Mouse (Mus musculus) forebrain, embryonic 16.5 days (tissue): ENCODE results near the gene Haus8. TPM values are rescaled to one million over a fixed set of nuclear protein-coding genes. Genes with fewer than 3 reads are reported as not detected.
"Not testable (repeated sequence)": the region's sequence is repeated elsewhere in the genome, so short reads cannot be mapped to it uniquely, and the experiment has no call there.

Source experiments
- ATAC-seq: fragments of 200-750 bp; cut with Nextera tagmentation; 2 replicates; pipeline ENCODE4 v1.8.0; 2017; ENCODE audit warnings: mild to moderate bottlenecking, moderate library complexity
- H3K27ac ChIP-seq: fragments of 300-500 bp; sonication (generic); 2 replicates; pipeline ENCODE4 v1.5.1; 2014; ENCODE audit warnings: low read length, control low read depth
- H3K27me3 ChIP-seq: fragments of 300-500 bp; sonication (generic); replicated peaks from 2 replicates; pipeline ENCODE4 v1.6.1; 2014; ENCODE audit warnings: low read length; ENCODE audit not compliant: control insufficient read depth, insufficient read depth
- H3K36me3 ChIP-seq: fragments of 300-500 bp; sonication (generic); 2 replicates; pipeline ENCODE4 v1.6.1; 2014; ENCODE audit not compliant: control insufficient read depth, insufficient read depth
- H3K4me1 ChIP-seq: fragments of 300-500 bp; sonication (generic); replicated peaks from 2 replicates; pipeline ENCODE4 v1.6.1; 2014; ENCODE audit warnings: low read length; ENCODE audit not compliant: control insufficient read depth, insufficient read depth
- H3K4me2 ChIP-seq: fragments of 300-500 bp; sonication (generic); 2 replicates; pipeline ENCODE4 v1.6.1; 2014; ENCODE audit warnings: mild to moderate bottlenecking, low read length, control low read depth
- H3K4me3 ChIP-seq: fragments of 300-500 bp; sonication (generic); replicated peaks from 2 replicates; pipeline ENCODE4 v1.5.1; 2014; ENCODE audit warnings: mild to moderate bottlenecking, low read length, control low read depth
- H3K9ac ChIP-seq: fragments of 300-500 bp; sonication (generic); replicated peaks from 2 replicates; pipeline ENCODE4 v1.6.1; 2014; ENCODE audit warnings: low read depth, low read length, control low read depth
- H3K9me3 ChIP-seq: fragments of 300-500 bp; sonication (generic); 2 replicates; pipeline ENCODE4 v1.6.1; 2016; ENCODE audit warnings: low read length; ENCODE audit not compliant: control insufficient read depth
- WGBS: fragments of 180-500 bp; shearing (Covaris S2); extraction: QIAGEN DNeasy Blood & Tissue Kit; methylation state at CpG from one replicate; pipeline ENCODE4 v1.1.7; 2014; 5-methylcytosine and 5-hydroxymethylcytosine counted together
- polyA plus RNA-seq: library from polyadenylated mRNA; unstranded; fragments of >200 nt; fragmentation: Nextera tagmentation; extraction: Ambion mirVana; gene quantifications from 2 replicates; pipeline ENCODE4 v1.2.1, GENCODE M21; 2015

The Haus8 gene
- polyA plus RNA-seq, 1 experiment from 2014 or later, result 56.0 TPM

- H3K27me3 ChIP-seq, result no peaks in the 10 kb centered on the region
- no peak for ATAC-seq
- peak overlapping the region; percentile 76 for H3K9ac ChIP-seq
- H3K27ac ChIP-seq, result peak overlapping the region; percentile 69
- H3K9me3 ChIP-seq, result no peaks in the 10 kb centered on the region
- peak overlapping the region; percentile 76 for H3K4me3 ChIP-seq
- WGBS, result under 1% methylated on average over 14 of the region's 14 CpGs
- peaks cover 2% of the 10 kb centered on the region for H3K36me3 ChIP-seq
- H3K4me1 ChIP-seq, result peaks cover 22% of the 10 kb centered on the region
- peak overlapping the region; percentile 74 for H3K4me2 ChIP-seq
Observed at GRCm38 (mm10) chr8:71273151-71273510, 397 bp upstream of the Haus8 start.

- peak overlapping the region; percentile 76 for H3K4me3 ChIP-seq
- peak overlapping the region; percentile 63 for H3K4me2 ChIP-seq
- H3K9me3 ChIP-seq, result no peaks in the 10 kb centered on the region
- H3K27me3 ChIP-seq, result no peaks in the 10 kb centered on the region
- no peak overlapping the region; the same call in 1 of the 2 replicates for H3K27ac ChIP-seq
- H3K4me1 ChIP-seq, result peaks cover 22% of the 10 kb centered on the region
- peak overlapping the region; percentile 60 for H3K9ac ChIP-seq
- WGBS, result 22% methylated on average over 5 of the region's 5 CpGs
- peaks cover 2% of the 10 kb centered on the region for H3K36me3 ChIP-seq
- ATAC-seq, result peak; percentile 0; the same call in 1 of the 2 replicates
Observed at GRCm38 (mm10) chr8:71271630-71272029, 1.1 kb downstream of the Haus8 start.

DNA sequence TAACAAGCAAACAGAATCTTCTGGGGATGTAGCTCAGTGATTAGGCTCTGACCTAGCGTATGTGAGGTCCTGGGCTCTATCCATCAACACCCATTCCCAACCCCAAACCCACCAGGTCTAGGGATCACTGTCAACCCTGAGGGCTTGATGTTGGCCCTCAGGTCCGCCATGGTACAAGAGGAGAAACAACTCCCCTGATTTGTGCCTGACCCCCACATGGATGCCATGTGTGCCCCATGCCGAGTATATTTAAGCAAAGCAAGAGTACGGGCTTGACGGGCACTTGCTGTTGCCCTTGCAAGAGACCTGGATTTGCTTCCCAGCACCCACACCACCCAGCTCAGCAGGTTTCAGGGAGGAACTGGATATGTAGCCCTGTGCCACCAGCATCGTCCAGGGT, 4.4 kb downstream of the Haus8 start:
- 99% methylated on average over 6 of the region's 6 CpGs for WGBS

DNA sequence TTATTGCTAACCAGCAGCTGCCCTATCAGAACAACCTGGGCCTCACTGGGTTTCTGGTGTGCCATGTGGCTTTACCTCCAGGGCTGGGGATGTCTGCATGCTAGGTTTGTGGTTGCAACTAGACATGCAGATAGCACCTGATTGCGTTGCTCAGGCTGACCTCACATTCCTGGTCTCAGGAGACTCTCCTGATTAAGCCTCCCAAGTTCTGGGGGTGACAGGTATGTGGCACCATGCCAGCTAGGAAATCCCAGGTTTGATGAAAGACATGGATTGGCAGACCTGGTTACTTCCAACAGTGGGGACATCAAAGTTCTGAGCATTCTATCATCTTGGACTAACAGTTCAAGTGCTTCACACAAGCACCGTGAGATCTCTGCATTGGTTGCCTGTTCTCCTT, 5.0 kb downstream of the Haus8 start:
- H3K4me3 ChIP-seq, result no peak overlapping the region
- H3K9ac ChIP-seq, result no peak overlapping the region
- no peak overlapping the region for H3K4me2 ChIP-seq
- no peak for ATAC-seq
- H3K9me3 ChIP-seq, result no peaks in the 10 kb centered on the region
- peaks cover 5% of the 10 kb centered on the region for H3K4me1 ChIP-seq
- H3K27me3 ChIP-seq, result no peaks in the 10 kb centered on the region
- no peak overlapping the region for H3K27ac ChIP-seq
- peaks cover 4% of the 10 kb centered on the region; the same call in 1 of the 2 replicates for H3K36me3 ChIP-seq
- WGBS, result 99% methylated on average over 2 of the region's 2 CpGs

More for the DNA sequence above, 4.4 kb downstream of the Haus8 start:
- H3K27me3 ChIP-seq, ATAC-seq, H3K4me1 ChIP-seq, H3K36me3 ChIP-seq, H3K4me2 ChIP-seq, H3K9ac ChIP-seq, H3K27ac ChIP-seq, H3K4me3 ChIP-seq, H3K9me3 ChIP-seq: not testable (repeated sequence)

GRCm38 (mm10) chr8:71261234-71261633, 11.5 kb downstream of the Haus8 start:
- H3K27ac ChIP-seq, result no peak overlapping the region
- no peak overlapping the region for H3K4me2 ChIP-seq
- H3K36me3 ChIP-seq, result peaks cover 14% of the 10 kb centered on the region
- H3K4me3 ChIP-seq, result no peak overlapping the region
- H3K4me1 ChIP-seq, result no peaks in the 10 kb centered on the region
- no peaks in the 10 kb centered on the region for H3K9me3 ChIP-seq
- H3K27me3 ChIP-seq, result no peaks in the 10 kb centered on the region
- no peak for ATAC-seq
- H3K9ac ChIP-seq, result no peak overlapping the region

- no peak overlapping the region for H3K4me3 ChIP-seq
- no peak overlapping the region for H3K27ac ChIP-seq
- no peak for ATAC-seq
- peaks cover 11% of the 10 kb centered on the region; the same call in 1 of the 2 replicates for H3K36me3 ChIP-seq
- H3K4me1 ChIP-seq, result no peaks in the 10 kb centered on the region
- no peak overlapping the region for H3K4me2 ChIP-seq
- H3K27me3 ChIP-seq, result no peaks in the 10 kb centered on the region
- H3K9ac ChIP-seq, result no peak overlapping the region
- WGBS, result 93% methylated on average over 3 of the region's 3 CpGs
- no peaks in the 10 kb centered on the region for H3K9me3 ChIP-seq
Observed at GRCm38 (mm10) chr8:71256545-71257232, 16.0 kb downstream of the Haus8 start.

DNA sequence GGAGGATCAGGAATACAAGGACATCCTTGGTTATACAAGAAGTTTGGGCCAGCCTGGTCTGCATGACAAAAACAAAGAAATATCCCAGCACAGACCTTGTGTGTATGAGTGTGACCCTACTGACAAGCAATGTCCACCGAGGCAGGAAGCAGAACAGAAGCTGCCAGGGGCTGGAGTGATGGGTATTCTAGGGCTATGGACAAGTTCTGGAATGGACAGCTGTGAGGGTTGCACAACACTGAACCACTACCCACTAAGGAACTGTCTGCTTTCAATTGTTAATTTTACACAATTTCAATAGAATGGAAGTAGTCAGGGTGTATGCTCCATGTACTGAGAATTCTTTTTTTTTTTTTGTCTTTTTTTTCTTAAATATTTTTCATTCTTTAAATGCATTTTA, 24.5 kb downstream of the Haus8 start:
- Histone ChIP-seq H3K27ac (no peak overlapping the region), H3K4me3 (no peak overlapping the region), H3K27me3 (no peaks in the 10 kb centered on the region), H3K9me3 (no peaks in the 10 kb centered on the region), H3K36me3 (peaks cover 5% of the 10 kb centered on the region; the same call in 1 of the 2 replicates), H3K9ac (no peak overlapping the region), H3K4me1 (no peaks in the 10 kb centered on the region), H3K4me2 (no peak overlapping the region)
- ATAC-seq, result no peak
- 100% methylated on average over 1 of the region's 1 CpGs for WGBS

GRCm38 (mm10) chr8:71242757-71243156, 30.0 kb downstream of the Haus8 start:
- Histone ChIP-seq H3K4me3 (no peak overlapping the region), H3K36me3 (no peaks in the 10 kb centered on the region), H3K4me1 (no peaks in the 10 kb centered on the region), H3K4me2 (no peak overlapping the region), H3K27me3 (no peaks in the 10 kb centered on the region), H3K27ac (no peak overlapping the region), H3K9ac (no peak overlapping the region), H3K9me3 (no peaks in the 10 kb centered on the region)
- WGBS, result 89% methylated on average over 2 of the region's 2 CpGs
- ATAC-seq, result no peak

GRCm38 (mm10) chr8:71224560-71224959, 48.2 kb downstream of the Haus8 start:
- 55% methylated on average over 2 of the region's 2 CpGs for WGBS
- no peak overlapping the region for H3K4me2 ChIP-seq

DNA sequence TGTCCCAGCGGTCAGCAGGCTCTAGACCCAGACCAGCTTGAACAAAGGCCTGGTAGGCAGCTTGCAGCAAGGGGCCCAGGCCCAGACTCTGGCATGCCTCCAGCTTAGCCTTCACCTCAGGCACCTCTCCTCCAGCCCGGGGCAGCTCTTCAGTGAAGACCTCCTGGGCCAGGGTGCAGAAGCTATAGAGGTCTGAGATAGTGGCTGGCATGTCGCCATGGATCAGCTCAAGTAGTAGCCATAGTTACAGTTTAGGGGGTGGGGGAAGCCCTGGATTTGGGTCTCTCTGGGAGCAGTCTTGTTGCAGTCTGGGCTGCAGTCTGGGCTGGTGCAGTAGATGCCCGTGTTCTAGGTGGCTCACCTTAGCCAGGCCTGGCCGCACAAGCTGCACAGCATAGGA, 58.5 kb downstream of the Haus8 start:
- H3K4me3 ChIP-seq, H3K27ac ChIP-seq, ATAC-seq, H3K9ac ChIP-seq, H3K9me3 ChIP-seq, H3K36me3 ChIP-seq, H3K4me2 ChIP-seq, H3K27me3 ChIP-seq, H3K4me1 ChIP-seq: not testable (repeated sequence)
- WGBS, result 82% methylated on average over 3 of the region's 5 CpGs

More at GRCm38 (mm10) chr8:71224560-71224959, 48.2 kb downstream of the Haus8 start:
- Histone ChIP-seq H3K4me1 (no peaks in the 10 kb centered on the region), H3K27ac (no peak overlapping the region), H3K9ac (no peak overlapping the region), H3K36me3 (no peaks in the 10 kb centered on the region), H3K27me3 (no peaks in the 10 kb centered on the region), H3K4me3 (no peak overlapping the region), H3K9me3 (no peaks in the 10 kb centered on the region)
- ATAC-seq, result no peak
